Mouse (Mus musculus) megakaryocyte-erythroid progenitor cell, adult 5 weeks (primary cell): Measurements from ENCODE around the gene Nkiras1. TPM values are rescaled to one million over a fixed set of nuclear protein-coding genes. Genes with fewer than 3 reads are reported as not detected.

Experiments
- polyA plus RNA-seq: library from polyadenylated mRNA; stranded (reverse); fragments of >175 nt; gene quantifications from 2 replicates; pipeline ENCODE4 v1.2.3, GENCODE M21; 2012

Nkiras1 gene
- 1.8 and 2.0 TPM in 2 replicates for polyA plus RNA-seq

DNA sequence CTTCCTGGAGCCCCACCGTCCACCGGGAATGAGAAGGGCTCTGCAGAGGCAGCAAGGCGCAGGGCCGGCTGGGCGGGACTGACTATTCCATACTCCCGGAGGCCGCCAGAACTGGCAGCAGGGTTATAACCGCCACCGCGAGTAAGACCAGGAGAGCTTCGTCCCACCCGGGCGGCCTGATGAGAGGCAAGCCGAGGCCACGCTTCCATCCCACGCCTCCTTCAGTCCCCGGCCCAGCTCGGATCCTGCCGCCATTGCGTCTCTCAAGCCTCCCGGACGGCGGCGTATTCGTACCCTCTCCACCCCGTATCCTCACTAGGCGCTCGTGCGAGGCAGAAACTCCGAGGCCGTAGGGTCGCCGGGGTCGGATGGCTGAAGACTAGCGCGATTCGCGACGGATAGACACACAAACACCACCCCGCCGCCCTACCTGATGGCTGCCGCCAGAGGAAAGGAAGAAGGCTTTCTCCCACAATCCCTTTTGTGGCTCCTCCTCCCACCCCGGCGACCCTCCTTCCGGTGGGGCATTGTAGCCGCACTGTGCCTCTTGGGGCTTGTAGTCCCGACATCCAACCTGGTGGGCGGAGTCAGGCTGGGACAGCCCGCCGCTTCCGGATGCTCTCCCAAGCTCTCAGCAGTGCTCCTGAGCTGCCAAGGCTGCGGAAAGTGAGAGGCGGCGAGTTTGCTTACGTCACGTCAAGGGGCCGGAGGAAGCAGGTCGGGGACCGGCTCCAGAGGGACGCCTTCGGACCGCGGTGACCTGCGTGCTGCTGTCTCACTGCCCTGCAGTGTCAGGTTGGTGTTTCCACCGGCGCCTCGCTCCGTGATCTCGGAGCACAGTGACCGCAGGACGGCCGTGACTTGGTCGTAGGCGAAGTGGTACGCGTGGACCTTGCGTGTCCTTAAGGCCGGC, at the start of gene Nkiras1, which contains the start of gene Rpl15:
Gene Nkiras1 (plus strand): TSS at position 608 of the 913 bp plus-strand sequence.
Gene Rpl15 (minus strand): TSS at position 863 of the 913 bp plus-strand sequence.

DNA sequence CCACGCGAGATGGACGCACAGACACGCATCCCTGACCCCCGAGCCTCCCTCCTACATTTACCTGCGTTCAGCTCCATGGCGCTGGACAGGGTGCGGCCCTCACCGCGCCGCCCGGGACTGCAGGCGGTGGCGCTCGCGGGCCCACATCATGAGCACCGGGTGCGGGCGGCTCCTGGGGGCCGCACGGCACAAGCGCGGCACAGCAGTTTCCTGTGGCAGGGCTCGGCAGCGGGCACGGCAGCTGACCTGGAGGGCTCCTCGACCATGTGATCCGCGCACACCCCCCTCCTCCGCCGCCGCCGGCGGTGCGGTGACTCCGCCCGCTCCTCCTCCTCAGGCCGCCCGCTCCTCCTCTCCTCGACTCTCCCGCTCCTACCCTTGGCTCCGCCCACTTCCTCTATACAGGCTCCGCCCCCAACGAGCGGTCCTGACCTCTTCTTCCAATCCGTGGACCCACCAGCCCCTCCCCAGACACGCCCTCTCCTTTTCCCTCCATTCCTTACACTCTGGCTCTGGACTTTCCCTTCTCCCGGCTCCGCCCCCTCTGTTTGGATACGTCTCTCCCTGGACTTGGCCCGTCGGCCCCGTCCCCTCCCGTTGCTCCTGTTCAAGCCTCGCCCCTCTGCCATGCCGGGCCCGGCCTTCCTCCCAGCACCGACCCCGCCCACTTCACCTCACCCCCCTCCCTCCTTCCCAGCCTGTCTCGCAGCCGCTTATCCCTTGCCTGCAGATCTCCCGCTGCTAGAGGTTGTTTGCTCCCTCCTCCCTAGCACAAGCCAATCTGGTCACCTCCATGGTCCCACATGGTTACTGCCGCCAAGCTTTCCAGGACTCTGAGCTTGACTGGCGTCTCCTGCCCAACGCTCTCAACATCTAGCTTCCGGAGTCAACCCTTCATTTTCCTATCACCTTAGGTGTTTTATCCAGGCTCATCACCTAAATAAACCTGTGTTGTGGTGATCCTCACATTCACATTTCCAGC, 31.9 kb upstream of the Nkiras1 start, which contains the start of gene Nr1d2:
Gene Nr1d2 (minus strand): TSS at position 378 of the 982 bp plus-strand sequence.

DNA sequence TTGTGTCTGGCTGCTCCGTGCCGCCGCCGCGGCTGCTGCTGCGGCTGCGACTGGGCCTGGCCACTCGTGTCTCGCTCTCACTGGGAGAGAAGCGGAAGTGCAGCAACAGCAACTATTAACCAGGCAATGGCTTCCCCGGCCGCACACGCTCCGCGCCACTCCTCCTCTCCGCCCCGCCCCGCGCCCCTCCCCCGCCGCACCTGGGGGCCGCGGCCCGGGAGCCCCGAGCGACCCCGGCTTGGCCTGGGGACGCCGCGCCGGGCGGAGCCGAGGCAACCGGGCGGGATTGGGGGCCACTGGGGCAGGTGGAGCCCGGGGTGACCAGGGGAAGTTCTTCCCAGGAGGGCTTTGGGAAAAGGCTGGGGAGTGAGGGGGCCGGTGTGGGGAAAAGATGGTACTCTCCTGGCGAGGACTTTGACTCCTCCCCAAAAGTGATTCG, 60.8 kb downstream of the Nkiras1 start, which contains the start of gene Ube2e1:
Gene Ube2e1 (minus strand): TSS at position 167 of the 439 bp plus-strand sequence.

Other genes starting within 250 kb of the Nkiras1 start
- gene Nr1d2, start 32.0 kb upstream of the Nkiras1 start, polyA plus RNA-seq = 4.8 and 6.1 TPM in 2 replicates
- gene Rpl15, start 255 bp downstream of the Nkiras1 start, polyA plus RNA-seq = 214 and 220 TPM in 2 replicates
- gene Ube2e1, start 60.7 kb downstream of the Nkiras1 start, polyA plus RNA-seq = 57.1 and 67.4 TPM in 2 replicates